Mouse (Mus musculus) left cerebral cortex, postnatal 25 days (tissue): Measurements from ENCODE around the gene 1700025F22Rik. TPM values are rescaled to one million over a fixed set of nuclear protein-coding genes. Genes with fewer than 3 reads are reported as not detected.
"Not testable (repeated sequence)": the region's sequence is repeated elsewhere in the genome, so short reads cannot be mapped to it uniquely, and the experiment has no call there.

Experiments used
- DNase-seq, 2 experiments: peaks; one replicate each; pipeline ENCODE4 v3.0.0; 2022; ENCODE audit warnings: low spot score in 2 of 2, mixed read lengths in 1 of 2
- intact Hi-C: fragments of 180-260 bp; cut with DNase I; formaldehyde crosslinking; loops from one replicate; pipeline ENCODE4 v1.15.1; 2025
- total RNA-seq, 2 experiments: library from RNA; stranded (reverse); gene quantifications; 2 replicates each; pipeline ENCODE4 v1.2.3; 2021

The 1700025F22Rik gene
- total RNA-seq = not detected

GRCm38 (mm10) chr19:11165172-11165571 lies at the start of gene 1700025F22Rik:
Gene 1700025F22Rik (minus strand): TSS chr19:11165320.
- no peak for DNase-seq
- intact Hi-C loops = no loop called here

- intact Hi-C loops = no loop called here
- no peak for DNase-seq
These were observed 31.4 kb upstream of the 1700025F22Rik start, which contains the start of gene Ms4a13 for GRCm38 (mm10) chr19:11196546-11196945. Gene Ms4a13 (minus strand): TSS chr19:11196737.

GRCm38 (mm10) chr19:11192552-11192951 lies 27.4 kb upstream of the 1700025F22Rik start:
- DNase-seq = no peak

GRCm38 (mm10) chr19:11184121-11184520 lies 19.0 kb upstream of the 1700025F22Rik start:
- DNase-seq = peak in 1 of 2 experiments; percentile 2
- intact Hi-C loops = no loop called here

More at GRCm38 (mm10) chr19:11192552-11192951, 27.4 kb upstream of the 1700025F22Rik start:
- intact Hi-C loops = no loop called here

GRCm38 (mm10) chr19:11177464-11177863 lies 12.3 kb upstream of the 1700025F22Rik start:
- intact Hi-C loops = no loop called here
- DNase-seq = no peak

- DNase-seq, intact Hi-C loops: not testable (repeated sequence)
These were observed 7.2 kb downstream of the 1700025F22Rik start for GRCm38 (mm10) chr19:11157890-11158289.

GRCm38 (mm10) chr19:11135336-11135735 lies 29.8 kb downstream of the 1700025F22Rik start:
- DNase-seq = no peak
- intact Hi-C loops = no loop called here

GRCm38 (mm10) chr19:11134852-11135251 lies 30.3 kb downstream of the 1700025F22Rik start:
- no peak for DNase-seq
- intact Hi-C loops = no loop called here

GRCm38 (mm10) chr19:11130776-11131175 lies 34.3 kb downstream of the 1700025F22Rik start, which contains the start of gene 1700017D01Rik:
Gene 1700017D01Rik (minus strand): TSS chr19:11130876.
- intact Hi-C loops, DNase-seq: not testable (repeated sequence)

GRCm38 (mm10) chr19:11129702-11130101 lies 35.4 kb downstream of the 1700025F22Rik start:
- intact Hi-C loops = no loop called here
- no peak for DNase-seq

- DNase-seq, intact Hi-C loops: not testable (repeated sequence)
These were observed 44.1 kb downstream of the 1700025F22Rik start for GRCm38 (mm10) chr19:11121016-11121420.

GRCm38 (mm10) chr19:11119338-11119737 lies 45.8 kb downstream of the 1700025F22Rik start:
- intact Hi-C loops = no loop called here
- DNase-seq = peak in 1 of 2 experiments; percentile 48

- intact Hi-C loops = no loop called here
- DNase-seq = no peak
These were observed 57.4 kb downstream of the 1700025F22Rik start for GRCm38 (mm10) chr19:11107746-11108145.

GRCm38 (mm10) chr19:11101880-11102279 lies 63.2 kb downstream of the 1700025F22Rik start:
- no peak for DNase-seq
- intact Hi-C loops = no loop called here

- intact Hi-C loops = no loop called here
- DNase-seq = no peak
These were observed 66.7 kb downstream of the 1700025F22Rik start for GRCm38 (mm10) chr19:11098401-11098800.

- DNase-seq = not testable (repeated sequence)
- intact Hi-C loops = loop anchor here (2.0 kb wide), 1 partner anchor 41 kb away; no protein-coding TSS in a partner anchor
These were observed 73.0 kb downstream of the 1700025F22Rik start for GRCm38 (mm10) chr19:11092131-11092530.

Other genes with a start within 250 kb of the 1700025F22Rik start
- gene Zp1, start 244.7 kb downstream of the 1700025F22Rik start, total RNA-seq = not detected
- gene Ptgdr2, start 228.2 kb downstream of the 1700025F22Rik start, total RNA-seq = under 1 TPM; 0.23 to 0.34 TPM
- gene Ccdc86, start 216.1 kb downstream of the 1700025F22Rik start, total RNA-seq = 1 to 10 TPM; 7.0 to 8.7 TPM
- gene Ms4a10, start 190.7 kb downstream of the 1700025F22Rik start, total RNA-seq = not detected
- not detected for gene Ms4a15, start 172.1 kb downstream of the 1700025F22Rik start, total RNA-seq
- gene Ms4a18, start 147.3 kb downstream of the 1700025F22Rik start, total RNA-seq = not detected
- gene Ms4a8a, start 84.2 kb downstream of the 1700025F22Rik start, total RNA-seq = not detected
- gene 1700017D01Rik, start 34.4 kb downstream of the 1700025F22Rik start, total RNA-seq = not detected
- not detected for gene Ms4a13, start 31.4 kb upstream of the 1700025F22Rik start, total RNA-seq
- gene Ms4a12, start 67.1 kb upstream of the 1700025F22Rik start, total RNA-seq = not detected
- gene Ms4a1, start 100.9 kb upstream of the 1700025F22Rik start, total RNA-seq = not detected
- not detected for gene Ms4a5, start 118.6 kb upstream of the 1700025F22Rik start, total RNA-seq
- not detected for gene Ms4a14, start 149.1 kb upstream of the 1700025F22Rik start, total RNA-seq
- gene Ms4a7, start 170.8 kb upstream of the 1700025F22Rik start, total RNA-seq = under 1 TPM; 0.34 to 0.53 TPM
- 1 to 10 TPM in 1 of 2 experiments, under 1 TPM in 1; 0.69 to 1.2 TPM for gene Ms4a4a, start 210.2 kb upstream of the 1700025F22Rik start, total RNA-seq
- gene Ms4a4c, start 239.4 kb upstream of the 1700025F22Rik start, total RNA-seq = not detected